Mouse (Mus musculus): Measurements from ENCODE around the gene Olfr1080. TPM values are rescaled to one million over a fixed set of nuclear protein-coding genes. Genes with fewer than 3 reads are reported as not detected.
"Not testable (repeated sequence)": the region's sequence is repeated elsewhere in the genome, so short reads cannot be mapped to it uniquely, and the experiment has no call there.

The Olfr1080 gene
- not detected in 2 replicates for polyA plus RNA-seq (2015; fragmentation: Nextera tagmentation; extraction: Ambion mirVana)

- H3K4me1 ChIP-seq; H3K27me3 ChIP-seq; ATAC-seq (ENCODE audit: insufficient number of reproducible peaks, low FRiP score, low TSS enrichment, low read depth); H3K9me3 ChIP-seq; H3K4me3 ChIP-seq; H3K36me3 ChIP-seq; H3K9ac ChIP-seq; H3K27ac ChIP-seq; H3K4me2 ChIP-seq: not testable (repeated sequence)
These were observed at the start of gene Olfr1080 for GRCm38 (mm10) chr2:86558135-86558534. TSS of gene Olfr1080 (minus strand) at chr2:86558235.

- WGBS: 67% methylated on average over 1 of the region's 1 CpGs
- H3K9ac ChIP-seq; H3K4me1 ChIP-seq; H3K36me3 ChIP-seq; ATAC-seq (ENCODE audit: insufficient number of reproducible peaks, low FRiP score, low TSS enrichment, low read depth); H3K9me3 ChIP-seq; H3K4me3 ChIP-seq; H3K27me3 ChIP-seq; H3K27ac ChIP-seq; H3K4me2 ChIP-seq: not testable (repeated sequence)
These were observed 40.8 kb upstream of the Olfr1080 start, which contains the start of gene Olfr1082 for GRCm38 (mm10) chr2:86598866-86599265. TSS of gene Olfr1082 (minus strand) at chr2:86598966.

- H3K36me3 ChIP-seq: no peaks in the 10 kb centered on the region
- ATAC-seq (ENCODE audit: insufficient number of reproducible peaks, low FRiP score, low TSS enrichment, low read depth): no peak
- H3K9ac ChIP-seq: no peak within 1 kb of the TSS
- no peaks in the 10 kb centered on the region for H3K4me1 ChIP-seq
- H3K9me3 ChIP-seq: no peaks in the 10 kb centered on the region
- no peaks in the 10 kb centered on the region for H3K27me3 ChIP-seq
- no peak within 1 kb of the TSS for H3K4me2 ChIP-seq
- no peak within 1 kb of the TSS for H3K4me3 ChIP-seq
- 62% methylated on average over 1 of the region's 1 CpGs for WGBS
- no peak within 1 kb of the TSS for H3K27ac ChIP-seq
These were observed 15.7 kb downstream of the Olfr1080 start, which contains the start of gene Olfr1079 for GRCm38 (mm10) chr2:86542380-86542779. TSS of gene Olfr1079 (minus strand) at chr2:86542480.

DNA sequence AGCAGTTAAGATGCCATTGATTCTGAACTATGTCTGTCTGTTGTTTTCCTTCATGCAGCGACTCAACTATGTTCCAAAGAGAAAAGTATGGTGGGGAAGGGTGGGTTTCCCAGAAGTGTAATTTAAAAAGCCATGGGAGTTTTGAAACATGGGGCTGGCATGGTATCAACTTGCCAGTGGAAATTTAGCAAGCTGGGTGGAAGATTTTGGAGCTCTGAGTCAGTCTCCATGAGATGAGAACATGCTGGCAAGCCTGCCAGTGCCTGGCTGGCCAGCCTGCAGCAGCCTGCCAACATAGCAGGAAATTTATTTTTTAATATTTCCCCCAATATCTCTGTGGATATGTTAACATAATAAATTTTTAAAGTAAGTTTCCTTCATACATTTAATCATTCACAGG is 27.0 kb downstream of the Olfr1080 start:
- Histone ChIP-seq H3K27me3 (no peaks in the 10 kb centered on the region), H3K9ac (no peak overlapping the region), H3K4me2 (no peak overlapping the region), H3K27ac (no peak overlapping the region), H3K4me3 (no peak overlapping the region), H3K36me3 (no peaks in the 10 kb centered on the region), H3K9me3 (no peaks in the 10 kb centered on the region), H3K4me1 (no peaks in the 10 kb centered on the region)
- no peak for ATAC-seq (ENCODE audit: insufficient number of reproducible peaks, low FRiP score, low TSS enrichment, low read depth)
- WGBS: 55% methylated on average over 1 of the region's 1 CpGs

- ATAC-seq (ENCODE audit: insufficient number of reproducible peaks, low FRiP score, low TSS enrichment, low read depth): no peak
- Histone ChIP-seq H3K9me3 (no peaks in the 10 kb centered on the region), H3K27me3 (no peaks in the 10 kb centered on the region), H3K9ac (no peak within 1 kb of the TSS), H3K27ac (no peak within 1 kb of the TSS), H3K4me3 (no peak within 1 kb of the TSS), H3K36me3 (no peaks in the 10 kb centered on the region), H3K4me1 (no peaks in the 10 kb centered on the region), H3K4me2 (no peak within 1 kb of the TSS)
- 85% methylated on average over 1 of the region's 1 CpGs for WGBS
These were observed 49.9 kb downstream of the Olfr1080 start, which contains the start of gene Olfr1076 for GRCm38 (mm10) chr2:86508161-86508560. TSS of gene Olfr1076 (plus strand) at chr2:86508461.

Other genes starting within 250 kb of the Olfr1080 start
- not detected in 2 replicates for gene Olfr1053, start 243.0 kb downstream of the Olfr1080 start, polyA plus RNA-seq (2015; fragmentation: Nextera tagmentation; extraction: Ambion mirVana)
- not detected in 2 replicates for gene Olfr1054, start 222.8 kb downstream of the Olfr1080 start, polyA plus RNA-seq (2015; fragmentation: Nextera tagmentation; extraction: Ambion mirVana)
- not detected in 2 replicates for gene Olfr1055, start 208.0 kb downstream of the Olfr1080 start, polyA plus RNA-seq (2015; fragmentation: Nextera tagmentation; extraction: Ambion mirVana)
- gene Olfr1056, start 195.8 kb downstream of the Olfr1080 start, polyA plus RNA-seq (2015; fragmentation: Nextera tagmentation; extraction: Ambion mirVana): not detected in 2 replicates
- not detected in 2 replicates for gene Olfr1057, start 179.8 kb downstream of the Olfr1080 start, polyA plus RNA-seq (2015; fragmentation: Nextera tagmentation; extraction: Ambion mirVana)
- not detected in 2 replicates for gene Olfr1058, start 169.7 kb downstream of the Olfr1080 start, polyA plus RNA-seq (2015; fragmentation: Nextera tagmentation; extraction: Ambion mirVana)
- gene Olfr1061, start 144.2 kb downstream of the Olfr1080 start, polyA plus RNA-seq (2015; fragmentation: Nextera tagmentation; extraction: Ambion mirVana): not detected in 2 replicates
- gene Olfr1062, start 131.5 kb downstream of the Olfr1080 start, polyA plus RNA-seq (2015; fragmentation: Nextera tagmentation; extraction: Ambion mirVana): not detected in 2 replicates
- not detected in 2 replicates for gene Olfr1065, start 107.6 kb downstream of the Olfr1080 start, polyA plus RNA-seq (2015; fragmentation: Nextera tagmentation; extraction: Ambion mirVana)
- not detected in 2 replicates for gene Olfr1066, start 102.0 kb downstream of the Olfr1080 start, polyA plus RNA-seq (2015; fragmentation: Nextera tagmentation; extraction: Ambion mirVana)
- not detected in 2 replicates for gene Olfr228, start 70.8 kb downstream of the Olfr1080 start, polyA plus RNA-seq (2015; fragmentation: Nextera tagmentation; extraction: Ambion mirVana)
- not detected in 2 replicates for gene Olfr1076, start 49.8 kb downstream of the Olfr1080 start, polyA plus RNA-seq (2015; fragmentation: Nextera tagmentation; extraction: Ambion mirVana)
- not detected in 2 replicates for gene Olfr1079, start 15.8 kb downstream of the Olfr1080 start, polyA plus RNA-seq (2015; fragmentation: Nextera tagmentation; extraction: Ambion mirVana)
- gene Olfr1082, start 40.7 kb upstream of the Olfr1080 start, polyA plus RNA-seq (2015; fragmentation: Nextera tagmentation; extraction: Ambion mirVana): not detected in 2 replicates
- not detected in 2 replicates for gene Olfr1084, start 81.5 kb upstream of the Olfr1080 start, polyA plus RNA-seq (2015; fragmentation: Nextera tagmentation; extraction: Ambion mirVana)
- not detected in 2 replicates for gene Olfr1085, start 103.8 kb upstream of the Olfr1080 start, polyA plus RNA-seq (2015; fragmentation: Nextera tagmentation; extraction: Ambion mirVana)
- gene Olfr1086, start 121.9 kb upstream of the Olfr1080 start, polyA plus RNA-seq (2015; fragmentation: Nextera tagmentation; extraction: Ambion mirVana): not detected in 2 replicates
- not detected in 2 replicates for gene Olfr1087, start 140.2 kb upstream of the Olfr1080 start, polyA plus RNA-seq (2015; fragmentation: Nextera tagmentation; extraction: Ambion mirVana)
- not detected in 2 replicates for gene Olfr1089, start 175.5 kb upstream of the Olfr1080 start, polyA plus RNA-seq (2015; fragmentation: Nextera tagmentation; extraction: Ambion mirVana)
- gene Olfr1090, start 200.8 kb upstream of the Olfr1080 start, polyA plus RNA-seq (2015; fragmentation: Nextera tagmentation; extraction: Ambion mirVana): not detected in 2 replicates
- not detected in 2 replicates for gene Olfr1093, start 224.2 kb upstream of the Olfr1080 start, polyA plus RNA-seq (2015; fragmentation: Nextera tagmentation; extraction: Ambion mirVana)

Measured in limb, embryonic 15.5 days (tissue).